Mouse (Mus musculus) liver, adult 2 months (tissue): Measurements from ENCODE around the gene Per1. TPM values are rescaled to one million over a fixed set of nuclear protein-coding genes. Genes with fewer than 3 reads are reported as not detected.

ENCODE experiments used
- DNase-seq: peaks from one replicate; pipeline ENCODE4 v3.0.0-alpha.2; 2011; ENCODE audit warnings: low read depth, low spot score; ENCODE audit errors: extremely low read depth
- H3K27ac ChIP-seq: fragments of 200-500 bp; replicated peaks from 2 replicates; pipeline ENCODE4 v1.5.1; 2012; ENCODE audit warnings: low read depth, mild to moderate bottlenecking, control low read depth, inconsistent platforms, low read length; ENCODE audit not compliant: insufficient read depth
- H3K27me3 ChIP-seq: fragments of 200-500 bp; 2 replicates; pipeline ENCODE4 v1.6.1; 2012; ENCODE audit warnings: mild to moderate bottlenecking, moderate library complexity, low read length, inconsistent platforms; ENCODE audit not compliant: control insufficient read depth, insufficient read depth
- H3K36me3 ChIP-seq: fragments of 200-500 bp; 2 replicates; pipeline ENCODE4 v1.6.1; 2012; ENCODE audit warnings: low read length, inconsistent platforms; ENCODE audit not compliant: control insufficient read depth, insufficient read depth
- H3K4me1 ChIP-seq: fragments of 200-500 bp; 2 replicates; pipeline ENCODE4 v1.6.1; 2011; ENCODE audit warnings: low read length; ENCODE audit not compliant: control insufficient read depth, insufficient read depth
- H3K4me3 ChIP-seq: fragments of 200-500 bp; 2 replicates; pipeline ENCODE4 v1.5.1; 2011; ENCODE audit warnings: low read depth, mild to moderate bottlenecking, control low read depth, low read length, moderate library complexity; ENCODE audit not compliant: insufficient read depth
- H3K79me2 ChIP-seq: fragments of 200-500 bp; 2 replicates; pipeline ENCODE4 v1.6.1; 2012; ENCODE audit warnings: inconsistent platforms, mild to moderate bottlenecking, low read length, moderate library complexity; ENCODE audit not compliant: control insufficient read depth, insufficient read depth
- H3K9ac ChIP-seq: fragments of 200-500 bp; 2 replicates; pipeline ENCODE4 v1.6.1; 2012; ENCODE audit warnings: low read depth, mild to moderate bottlenecking, control low read depth, inconsistent platforms, low read length
- CTCF ChIP-seq: fragments of 200-500 bp; IDR thresholded peaks from 2 replicates; pipeline ENCODE4 v1.5.1; 2011; ENCODE audit warnings: low read depth, low read length, control low read depth
- POLR2A ChIP-seq: fragments of 200-500 bp; IDR thresholded peaks from 2 replicates; pipeline ENCODE4 v1.6.1; 2011; ENCODE audit warnings: low read length, control low read depth; ENCODE audit not compliant: insufficient read depth; ENCODE audit errors: extremely low read depth
- WGBS: fragments of 180-500 bp; shearing (Covaris S2); methylation state at CpG from one replicate; pipeline ENCODE4 v1.1.7; 2018; 5-methylcytosine and 5-hydroxymethylcytosine counted together
- polyA plus RNA-seq: library from polyadenylated mRNA; depleted of rRNA; stranded (reverse); fragments of >200 nt; gene quantifications from 2 replicates; pipeline ENCODE4 v1.2.3, GENCODE M21; 2012
- total RNA-seq: library from RNA; depleted of rRNA; stranded (reverse); fragments of >200 nt; gene quantifications from 2 replicates; pipeline ENCODE4 v1.2.3, GENCODE M21; 2014

The Per1 gene
- total and polyA plus RNA-seq, 2 experiments, result 4.6 to 8.0 TPM

GRCm38 (mm10) chr11:69098039-69098761, 3.2 kb downstream of the Per1 start:
- Histone ChIP-seq H3K9ac (peak overlapping the region; percentile 67), H3K27ac (peak overlapping the region; percentile 92), H3K4me3 (peak overlapping the region; percentile 8; the same call in 1 of the 2 replicates), H3K27me3 (no peaks in the 10 kb centered on the region), H3K4me1 (peaks cover 12% of the 10 kb centered on the region), H3K79me2 (peaks cover 13% of the 10 kb centered on the region; the same call in 1 of the 2 replicates), H3K36me3 (peaks cover 27% of the 10 kb centered on the region)
- WGBS, result 6% methylated on average over 8 of the region's 8 CpGs
- TF ChIP-seq CTCF (no peak), POLR2A (no peak)
- DNase-seq, result peak; percentile 12

GRCm38 (mm10) chr11:69098762-69099091, 3.7 kb downstream of the Per1 start:
- TF ChIP-seq POLR2A, result peak; percentile 57
- no peak for TF ChIP-seq CTCF
- Histone ChIP-seq H3K27me3 (no peaks in the 10 kb centered on the region), H3K27ac (peak overlapping the region; percentile 92), H3K4me1 (peaks cover 12% of the 10 kb centered on the region), H3K4me3 (peak overlapping the region; percentile 62), H3K79me2 (peaks cover 13% of the 10 kb centered on the region; the same call in 1 of the 2 replicates), H3K9ac (peak overlapping the region; percentile 72), H3K36me3 (peaks cover 32% of the 10 kb centered on the region)
- peak; percentile 92 for DNase-seq
- WGBS, result 0% methylated on average over 19 of the region's 19 CpGs

GRCm38 (mm10) chr11:69099177-69099914, 4.3 kb downstream of the Per1 start:
- H3K4me1 ChIP-seq, result peaks cover 12% of the 10 kb centered on the region
- peak overlapping the region; percentile 72 for H3K9ac ChIP-seq
- TF ChIP-seq POLR2A, result no peak
- H3K27ac ChIP-seq, result peak overlapping the region; percentile 90
- peaks cover 13% of the 10 kb centered on the region; the same call in 1 of the 2 replicates for H3K79me2 ChIP-seq
- peaks cover 38% of the 10 kb centered on the region for H3K36me3 ChIP-seq
- peak; percentile 60 for DNase-seq
- peak overlapping the region; percentile 62 for H3K4me3 ChIP-seq
- H3K27me3 ChIP-seq, result no peaks in the 10 kb centered on the region
- 5% methylated on average over 22 of the region's 22 CpGs for WGBS

GRCm38 (mm10) chr11:69099915-69100345, 4.9 kb downstream of the Per1 start:
- DNase-seq, result peak; percentile 55
- peaks cover 44% of the 10 kb centered on the region for H3K36me3 ChIP-seq
- WGBS, result 7% methylated on average over 23 of the region's 23 CpGs
- peak overlapping the region; percentile 90 for H3K27ac ChIP-seq
- peaks cover 12% of the 10 kb centered on the region for H3K4me1 ChIP-seq
- peak overlapping the region; percentile 72 for H3K9ac ChIP-seq
- TF ChIP-seq CTCF (peak; percentile 25; the same call in 1 of the 2 replicates), POLR2A (no peak)
- peaks cover 13% of the 10 kb centered on the region; the same call in 1 of the 2 replicates for H3K79me2 ChIP-seq
- H3K4me3 ChIP-seq, result peak overlapping the region; percentile 62
- H3K27me3 ChIP-seq, result no peaks in the 10 kb centered on the region

- Histone ChIP-seq H3K4me3 (no peak overlapping the region), H3K4me1 (peaks cover 12% of the 10 kb centered on the region), H3K79me2 (peaks cover 13% of the 10 kb centered on the region; the same call in 1 of the 2 replicates), H3K36me3 (peaks cover 50% of the 10 kb centered on the region), H3K27me3 (no peaks in the 10 kb centered on the region), H3K9ac (no peak overlapping the region), H3K27ac (no peak overlapping the region)
- TF ChIP-seq CTCF (no peak), POLR2A (no peak)
- DNase-seq, result no peak
- WGBS, result 87% methylated on average over 20 of the region's 20 CpGs
Measured at GRCm38 (mm10) chr11:69100639-69101360, 5.8 kb downstream of the Per1 start.
